Mouse (Mus musculus) left cerebral cortex, postnatal 36 days (tissue): ENCODE results near the gene Gpr155. TPM values are rescaled to one million over a fixed set of nuclear protein-coding genes. Genes with fewer than 3 reads are reported as not detected.

Experiments used
- DNase-seq, 2 experiments: peaks; one replicate each; pipeline ENCODE4 v3.0.0; 2021 to 2022; ENCODE audit warnings: low spot score in 2 of 2, mixed read lengths in 1 of 2
- intact Hi-C: fragments of 180-260 bp; cut with DNase I; formaldehyde crosslinking; loops from one replicate; pipeline ENCODE4 v1.15.1; 2025
- total RNA-seq, 2 experiments: library from RNA; stranded (reverse); gene quantifications; 2 replicates each; pipeline ENCODE4 v1.2.3; 2021

The Gpr155 gene
- total RNA-seq, 2 experiments from 2014 or later: 37.9 to 41.7 TPM

DNA sequence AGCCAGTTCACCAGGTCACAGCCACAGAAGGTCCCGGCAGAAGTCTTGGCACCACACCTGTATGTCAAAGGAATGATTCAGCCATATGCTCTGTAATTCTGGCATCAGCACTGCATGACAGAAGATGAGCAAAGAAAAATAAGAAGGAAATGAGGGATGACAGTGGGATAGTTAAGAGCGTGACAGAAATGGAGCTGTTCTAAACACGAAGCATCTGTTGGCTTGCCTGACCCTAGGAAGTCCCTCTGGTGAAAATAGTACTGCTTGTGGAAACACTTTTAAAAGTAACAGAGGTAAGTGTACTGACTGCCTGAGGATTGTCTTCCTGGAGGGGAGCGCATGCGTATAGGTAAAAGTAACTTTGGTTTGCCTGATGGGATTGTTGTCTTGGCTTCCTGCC, 42.7 kb downstream of the Gpr155 start:
- intact Hi-C loops: no loop called here
- no peak for DNase-seq

DNA sequence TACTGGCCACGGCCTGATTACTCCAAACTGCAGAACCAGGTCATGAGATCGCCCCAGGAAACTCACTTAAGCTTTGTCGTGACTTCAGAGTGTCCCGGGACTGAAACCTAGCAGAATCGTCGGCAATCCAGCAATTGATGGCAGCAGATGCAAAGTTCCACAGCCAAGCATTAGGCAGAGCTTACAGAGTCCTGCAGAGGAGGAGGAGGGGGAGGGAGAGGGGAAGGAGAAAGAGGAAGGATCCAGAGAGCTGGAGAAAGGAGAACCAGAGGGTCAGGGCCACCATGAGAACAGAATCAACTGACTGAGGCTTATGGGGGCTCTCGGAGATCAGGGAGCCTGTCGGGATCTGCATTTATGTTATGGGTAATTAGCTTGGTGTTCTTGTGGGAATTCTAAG, 48.0 kb downstream of the Gpr155 start:
- no peak for DNase-seq
- intact Hi-C loops: no loop called here

- intact Hi-C loops: no loop called here
- DNase-seq: no peak
These were observed 50.4 kb downstream of the Gpr155 start for GRCm38 (mm10) chr2:73335949-73336348.

DNA sequence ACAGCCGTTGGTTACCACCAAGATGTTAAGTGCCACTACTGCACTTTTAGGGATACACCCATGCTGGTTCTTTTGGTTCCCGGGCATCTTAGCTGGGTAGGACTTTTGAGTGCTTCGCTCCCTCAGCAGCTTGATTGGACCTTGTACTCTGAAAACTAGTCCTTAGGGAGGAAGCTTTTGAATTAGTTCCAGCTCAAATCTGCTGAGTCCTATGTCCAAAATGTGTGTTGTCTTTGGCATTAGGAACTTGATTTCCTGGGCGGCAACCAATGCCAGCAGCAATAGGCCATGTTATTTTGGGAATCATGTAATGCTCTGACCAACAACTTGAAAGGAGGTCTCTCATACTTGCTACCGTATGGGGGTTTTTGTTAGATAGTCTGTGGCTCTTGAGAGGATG, 60.5 kb downstream of the Gpr155 start:
- DNase-seq: no peak
- intact Hi-C loops: no loop called here

DNA sequence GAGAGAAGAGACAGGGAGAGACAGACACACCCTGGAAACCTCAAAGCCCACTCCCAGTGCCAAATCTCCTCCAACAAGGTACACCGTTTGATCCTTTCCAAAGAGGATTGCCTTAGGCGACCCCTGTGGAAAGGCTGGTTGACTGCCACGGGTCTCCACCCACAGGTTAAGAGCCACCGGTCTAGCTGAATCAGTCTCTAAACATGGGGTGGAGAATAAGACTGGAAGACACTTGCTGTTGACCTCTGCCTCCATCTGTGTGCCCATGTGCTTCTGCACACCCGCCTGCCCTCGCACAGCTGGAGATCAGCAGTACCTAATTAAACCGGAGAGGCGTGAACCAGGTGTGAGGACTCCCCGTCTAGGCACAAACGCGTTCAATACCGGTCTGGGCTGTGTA, 63.4 kb downstream of the Gpr155 start:
- intact Hi-C loops: no loop called here
- no peak for DNase-seq

- no peak for DNase-seq
- intact Hi-C loops: no loop called here
These were observed 67.2 kb downstream of the Gpr155 start for GRCm38 (mm10) chr2:73319218-73319617.

GRCm38 (mm10) chr2:73317426-73317825, 68.9 kb downstream of the Gpr155 start:
- intact Hi-C loops: no loop called here
- no peak for DNase-seq

GRCm38 (mm10) chr2:73314311-73314710, 72.1 kb downstream of the Gpr155 start:
- intact Hi-C loops: loop anchor here (5.0 kb wide), 1 partner anchor 88 kb away; no protein-coding TSS in a partner anchor
- no peak for DNase-seq

DNA sequence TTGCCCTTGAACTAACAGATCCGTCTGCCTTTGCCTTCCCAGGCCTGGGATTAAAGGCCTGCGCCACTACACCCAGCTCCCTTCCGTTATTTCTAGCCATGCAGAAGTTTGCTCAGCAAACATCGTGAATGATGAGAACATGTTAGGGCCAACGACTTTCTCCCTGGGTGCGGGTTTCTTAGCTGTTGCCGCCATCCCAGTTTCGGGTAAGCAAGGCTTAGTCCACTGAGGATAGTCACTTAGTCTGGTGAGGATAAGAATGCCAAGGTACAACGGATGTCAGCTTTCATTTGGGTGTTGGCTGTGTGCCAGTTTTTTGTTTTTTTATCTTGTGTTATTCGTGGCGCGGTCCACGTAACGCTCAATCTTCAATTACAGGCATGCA, 73.3 kb downstream of the Gpr155 start:
- intact Hi-C loops: loop anchor here (5.0 kb wide), 1 partner anchor 89 kb away; no protein-coding TSS in a partner anchor
- peak; percentile 12 to 24 for DNase-seq

DNA sequence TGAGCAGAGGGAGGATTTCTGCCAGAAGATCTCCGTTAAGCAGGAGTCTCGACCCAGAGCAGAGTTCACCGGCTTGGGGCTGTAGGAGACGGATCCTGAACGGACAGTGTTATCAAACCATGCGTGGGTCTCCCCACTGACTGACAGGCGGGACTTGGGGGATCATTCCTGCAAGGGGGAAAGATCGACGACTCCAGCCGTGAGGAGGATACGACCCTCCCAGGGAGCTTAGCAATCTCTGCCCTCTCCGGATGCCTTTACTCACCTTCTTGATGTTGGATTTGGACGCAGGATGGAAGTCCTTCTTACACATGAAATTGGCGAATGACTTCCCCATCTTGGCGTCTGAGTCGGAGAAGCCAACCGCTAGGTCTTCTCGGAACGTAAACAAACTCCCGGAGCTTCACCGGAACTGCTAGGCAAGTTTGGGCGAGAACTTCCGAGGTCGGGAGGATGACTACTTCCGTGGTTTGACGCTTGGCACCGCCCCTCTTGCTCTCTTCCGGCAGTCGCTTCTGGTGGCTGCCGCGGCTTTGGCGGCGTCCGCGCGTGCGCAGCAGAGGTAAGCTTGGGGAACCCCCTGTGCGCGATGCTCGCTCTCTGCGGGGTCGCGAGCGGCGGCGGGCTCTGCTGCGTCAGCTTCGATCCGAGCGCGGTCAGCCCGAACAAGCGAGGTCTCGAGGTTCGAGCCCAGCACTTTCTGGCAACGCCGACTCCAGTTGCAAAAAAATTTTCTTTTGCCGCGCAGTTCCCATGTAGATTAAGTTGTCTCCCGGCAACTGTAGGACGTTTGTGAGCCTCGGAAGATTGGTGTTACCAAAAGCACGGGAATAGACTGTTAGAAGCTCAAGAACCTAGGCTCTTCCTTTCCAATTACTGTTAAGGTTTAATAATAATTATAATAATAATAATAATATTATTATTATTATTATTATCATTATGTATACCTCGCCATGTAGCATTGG, 73.9 kb downstream of the Gpr155 start, which contains the start of the genes Scrn3 and Cir1:
Gene Scrn3, plus strand, starts transcription at position 450 of the 965 bp plus-strand sequence.
Gene Cir1, minus strand, starts transcription at position 550 of the 965 bp plus-strand sequence.
- intact Hi-C loops: loop anchor here (5.0 kb wide), 1 partner anchor 90 kb away; no protein-coding TSS in a partner anchor
- peak; percentile 92 to 94 for DNase-seq

GRCm38 (mm10) chr2:73306006-73306405, 80.4 kb downstream of the Gpr155 start:
- no peak for DNase-seq
- intact Hi-C loops: no loop called here

DNA sequence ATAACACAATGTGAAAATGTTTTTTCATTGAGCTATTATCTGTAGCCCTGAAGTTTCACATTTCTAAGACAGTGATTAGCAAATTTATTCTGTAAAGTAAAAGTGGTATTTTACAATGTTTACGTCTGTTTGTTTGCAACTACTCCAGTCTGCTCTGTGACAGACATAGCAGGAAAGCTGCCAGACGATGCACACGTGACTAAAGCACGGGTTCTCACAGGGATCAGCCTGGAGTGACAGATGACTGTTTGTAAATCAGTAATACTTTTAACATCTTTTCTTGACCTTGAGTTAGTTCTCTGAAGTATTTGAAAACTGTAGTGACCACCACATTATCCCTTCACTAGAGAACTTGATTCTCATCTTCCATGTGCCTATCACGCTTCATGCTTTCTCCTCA, 81.9 kb downstream of the Gpr155 start:
- intact Hi-C loops: no loop called here
- no peak for DNase-seq

DNA sequence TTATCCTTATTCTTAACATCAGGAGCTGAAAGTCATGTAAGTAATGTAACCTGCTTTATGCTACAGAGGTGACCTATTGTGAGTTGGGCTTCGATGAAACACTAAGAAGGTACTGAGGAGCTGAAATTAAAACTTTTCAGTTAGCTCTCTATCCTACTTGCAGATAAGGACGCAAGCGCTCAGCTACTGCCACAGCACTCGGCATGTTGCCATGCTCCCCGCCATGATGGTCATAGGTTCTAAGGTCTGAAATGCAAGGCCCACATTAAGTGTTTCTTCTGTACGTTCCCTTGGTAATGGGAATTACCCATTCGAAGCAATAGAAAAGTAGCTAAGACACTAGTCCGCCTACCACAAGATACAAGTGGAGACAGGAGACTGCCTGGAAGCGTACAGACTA, 83.7 kb downstream of the Gpr155 start:
- DNase-seq: no peak
- intact Hi-C loops: no loop called here

- intact Hi-C loops: no loop called here
- DNase-seq: no peak
These were observed 84.4 kb downstream of the Gpr155 start for GRCm38 (mm10) chr2:73301979-73302378.

GRCm38 (mm10) chr2:73298841-73299240, 87.5 kb downstream of the Gpr155 start:
- intact Hi-C loops: no loop called here

GRCm38 (mm10) chr2:73298154-73298553, 88.2 kb downstream of the Gpr155 start:
- DNase-seq: no peak
- intact Hi-C loops: no loop called here

More at GRCm38 (mm10) chr2:73298841-73299240, 87.5 kb downstream of the Gpr155 start:
- no peak for DNase-seq

DNA sequence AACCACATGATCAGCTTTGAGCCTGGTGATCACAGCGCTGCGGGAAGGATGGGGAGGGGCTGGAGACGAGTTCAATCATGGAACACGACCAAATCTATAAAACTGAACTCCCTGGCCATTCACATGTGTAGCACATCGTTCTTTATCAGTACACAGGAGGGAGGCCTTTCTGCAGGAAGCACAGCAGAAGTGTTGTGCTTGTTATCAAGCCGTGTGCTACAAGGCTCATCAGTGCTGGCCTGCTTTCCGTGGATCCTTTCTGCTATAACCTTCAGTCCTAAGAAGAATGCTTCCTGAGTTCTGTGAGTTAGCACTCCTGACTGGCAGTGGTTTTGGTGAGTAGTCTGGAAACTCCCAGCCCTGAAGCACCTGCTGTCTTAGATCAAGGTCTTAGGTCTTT, 91.3 kb downstream of the Gpr155 start:
- DNase-seq: no peak
- intact Hi-C loops: no loop called here
